Mouse (Mus musculus): ENCODE measurements around the gene Fgfr2.
A peak's percentile ranks its signal among the peaks of the same experiment; 100 is the strongest.

Fgfr2 gene

DNA sequence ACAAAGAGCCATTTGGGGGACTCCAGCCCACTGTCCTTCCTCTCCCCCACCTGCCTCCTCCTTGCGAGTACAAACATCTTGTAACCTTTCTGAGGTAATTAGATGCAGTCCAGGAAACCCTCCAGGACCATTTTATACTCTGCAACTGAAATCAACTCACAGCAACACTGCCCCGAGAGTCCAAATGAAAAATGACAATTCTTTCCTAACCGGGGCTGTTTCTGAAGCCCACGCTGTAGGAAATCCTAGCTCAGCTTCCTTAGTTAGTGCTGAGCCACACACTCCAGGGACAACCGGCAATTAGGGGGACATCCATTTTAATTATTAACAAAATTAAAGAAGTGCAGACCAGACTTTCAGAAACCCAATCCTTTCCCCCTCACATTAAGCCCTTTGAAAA is 2863.1 kb downstream of the Fgfr2 start:
- no peak for DNase-seq

DNA sequence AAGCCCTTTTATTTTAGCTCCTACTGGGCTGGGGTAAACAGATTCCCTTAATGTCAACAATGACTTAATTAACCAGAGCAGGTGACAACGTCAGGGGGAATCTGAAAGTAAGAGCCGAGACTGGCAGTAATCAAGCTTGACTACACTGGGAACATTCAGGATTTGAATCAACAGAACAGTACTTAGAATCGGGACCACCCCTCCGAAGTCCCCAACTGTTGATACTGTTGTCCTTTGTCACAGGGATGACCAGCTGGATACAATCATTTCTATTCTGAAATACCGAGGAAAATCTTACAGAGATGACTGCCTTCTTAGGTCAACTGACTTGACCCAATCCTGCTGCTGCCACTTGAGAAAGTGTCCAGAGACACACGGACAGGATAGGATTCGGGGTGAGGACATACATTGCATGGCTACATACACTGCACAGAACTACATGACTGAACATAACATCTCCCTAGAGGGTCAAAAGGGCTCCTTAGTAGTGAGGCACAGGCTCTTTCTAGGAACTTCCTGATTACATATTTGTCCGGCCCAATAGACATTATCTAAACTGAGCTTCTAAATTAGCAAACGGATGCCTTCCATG is 2864.3 kb downstream of the Fgfr2 start:
- no peak for DNase-seq

DNA sequence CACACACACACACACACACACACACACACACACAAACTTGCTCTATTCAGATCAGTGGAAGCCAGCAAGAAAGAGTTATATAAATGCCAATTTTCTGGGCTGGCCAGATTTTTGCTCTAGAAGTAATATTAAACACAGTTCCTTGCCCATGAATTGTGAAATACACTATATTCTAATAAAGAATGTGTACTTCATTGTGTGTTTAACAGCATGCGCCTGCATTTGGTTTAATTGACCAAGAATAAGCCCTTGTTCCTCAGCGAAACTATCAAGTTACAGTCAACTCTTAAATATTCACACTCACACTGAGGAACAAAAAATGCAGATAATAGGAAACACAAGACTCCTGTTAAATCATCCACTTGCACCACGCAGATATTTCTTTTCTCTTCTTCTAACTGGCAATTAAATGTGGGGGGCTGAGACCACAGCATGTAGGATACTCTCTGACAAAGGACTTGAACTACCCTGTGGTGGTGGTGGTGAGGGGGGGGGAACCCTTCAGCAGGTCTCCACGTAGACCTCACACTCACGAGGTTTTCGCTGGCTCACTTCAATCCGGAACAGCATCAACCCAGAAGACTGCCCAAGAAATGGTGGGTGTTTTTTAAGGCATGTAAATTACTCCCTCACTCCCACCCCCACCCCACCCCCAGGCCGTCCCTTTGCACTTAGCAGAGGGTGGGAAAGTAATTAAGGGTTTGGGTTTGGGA is 2865.0 kb downstream of the Fgfr2 start:
- no peak for DNase-seq

DNA sequence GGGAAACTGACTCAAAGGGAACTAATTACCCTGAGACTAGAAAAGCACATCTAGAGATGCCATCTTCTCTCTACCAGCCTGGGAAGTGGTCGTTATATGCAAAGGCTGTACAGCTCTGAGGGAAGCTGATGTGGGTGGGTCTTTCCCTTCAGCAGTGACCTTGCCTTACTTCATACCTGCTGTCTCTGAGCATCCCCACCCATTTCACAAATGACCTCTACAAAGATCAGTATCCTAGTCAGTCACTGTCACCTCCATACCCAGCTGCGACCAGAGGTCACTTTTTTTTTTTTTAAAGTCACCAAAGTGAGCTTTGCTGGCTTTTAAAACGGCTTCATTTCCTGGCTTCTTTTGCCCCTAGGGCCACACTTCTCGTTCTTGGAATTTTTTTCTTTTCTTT is 2869.9 kb downstream of the Fgfr2 start:
- DNase-seq = no peak

DNA sequence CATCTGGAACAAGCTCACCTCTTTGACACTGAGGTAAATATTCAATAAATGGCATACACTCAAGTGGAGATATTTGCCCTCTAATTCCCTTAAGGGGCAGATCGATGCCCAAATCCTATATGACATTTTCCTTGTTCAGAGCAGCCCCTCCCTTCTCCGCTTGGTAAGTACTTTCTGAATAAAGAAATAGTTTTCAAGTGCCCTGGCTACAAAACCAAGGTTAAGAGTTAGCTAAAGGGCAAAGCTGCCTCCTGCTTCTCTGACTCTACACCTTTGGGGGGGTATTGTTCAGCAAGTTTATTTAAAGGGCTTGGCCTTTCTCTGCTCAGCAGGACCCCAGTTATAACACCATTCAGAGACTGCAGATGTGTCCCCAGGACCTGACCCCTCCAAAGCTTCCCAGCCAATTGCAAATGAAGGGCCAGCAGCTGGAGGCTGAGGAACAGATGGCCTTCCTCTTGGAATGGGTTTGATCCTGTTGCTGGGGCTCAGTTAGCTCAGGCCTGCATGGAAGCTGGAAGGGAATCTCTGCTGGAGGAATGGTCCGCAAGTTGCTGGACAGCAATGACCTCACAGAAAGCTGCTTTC is 2871.1 kb downstream of the Fgfr2 start:
- DNase-seq = no peak

DNA sequence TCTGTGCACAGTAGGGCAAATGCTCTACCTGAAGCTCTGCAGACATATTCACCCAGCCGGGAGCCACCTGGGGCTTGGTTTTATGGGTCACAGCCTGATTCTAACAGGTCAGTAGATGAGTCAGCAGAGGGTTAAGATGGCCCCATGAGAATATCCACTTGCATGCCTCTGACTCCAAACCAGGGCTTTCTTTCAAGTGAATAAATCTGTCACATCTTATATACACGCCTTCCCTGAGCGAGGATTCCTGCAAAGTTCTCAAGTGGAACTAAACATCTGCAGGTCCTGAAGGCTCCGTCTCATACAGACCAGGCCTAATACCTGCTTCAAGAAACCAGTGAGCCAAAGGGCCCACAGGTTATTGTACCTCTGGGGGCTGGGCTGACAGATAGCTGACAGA is 2872.2 kb downstream of the Fgfr2 start:
- DNase-seq = no peak

DNA sequence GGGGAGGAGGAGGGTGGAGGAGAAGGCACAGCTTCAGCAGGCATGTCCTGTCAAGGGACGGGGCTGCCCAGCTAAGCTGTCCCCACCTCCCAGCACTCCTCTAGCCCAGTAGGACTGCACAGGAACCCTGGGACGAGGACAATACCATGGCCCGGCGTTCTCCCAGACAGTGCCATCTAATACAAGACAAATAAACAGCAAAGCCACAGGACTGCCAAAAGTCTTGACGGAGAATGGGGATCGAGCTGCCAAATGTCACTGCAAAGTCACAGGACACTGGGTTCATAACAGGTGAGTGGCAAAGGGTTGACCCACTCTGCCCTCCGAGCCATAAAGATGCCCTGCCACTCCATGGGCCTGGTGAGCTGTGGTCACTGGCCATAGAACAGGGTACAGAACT is 2874.7 kb downstream of the Fgfr2 start:
- DNase-seq = no peak

DNA sequence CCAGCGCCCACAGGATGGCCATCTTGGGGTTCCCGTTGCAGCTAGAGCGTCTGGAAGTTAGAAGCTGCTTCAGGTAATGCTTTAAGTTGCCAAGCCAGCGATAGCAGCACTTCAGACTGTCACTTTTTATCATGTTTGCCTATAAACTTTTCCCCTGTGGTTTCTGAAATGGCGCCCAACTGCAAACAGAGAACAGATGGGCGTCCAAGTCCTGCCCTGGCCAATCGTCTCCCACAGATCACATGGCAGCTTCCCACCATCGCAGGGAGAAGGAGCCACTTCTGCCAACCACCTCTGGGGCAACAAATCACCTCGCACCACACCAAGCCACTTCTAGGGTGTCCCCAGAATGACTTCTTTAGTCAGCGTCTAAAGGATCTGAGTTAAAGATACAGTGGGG is 2875.3 kb downstream of the Fgfr2 start:
- no peak for DNase-seq

DNA sequence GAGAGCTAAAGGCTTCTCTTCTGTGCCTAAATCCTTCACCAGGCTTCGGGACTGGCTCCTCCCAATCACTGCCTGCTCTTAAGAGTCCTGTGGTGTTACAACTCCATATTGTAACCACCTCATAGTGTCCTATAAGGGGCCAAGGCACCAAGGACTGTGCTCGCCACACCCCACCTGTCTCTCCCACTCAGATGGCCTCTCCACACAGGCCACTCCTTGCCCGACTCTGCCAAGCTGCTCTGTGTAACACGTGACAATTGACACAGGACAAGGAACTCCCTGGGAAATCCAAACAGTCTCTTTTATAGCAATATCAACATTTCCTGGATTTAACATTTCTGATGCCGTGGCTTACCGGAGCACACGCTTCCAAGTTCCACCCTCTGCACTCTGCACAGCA is 2876.7 kb downstream of the Fgfr2 start:
- no peak for DNase-seq

DNA sequence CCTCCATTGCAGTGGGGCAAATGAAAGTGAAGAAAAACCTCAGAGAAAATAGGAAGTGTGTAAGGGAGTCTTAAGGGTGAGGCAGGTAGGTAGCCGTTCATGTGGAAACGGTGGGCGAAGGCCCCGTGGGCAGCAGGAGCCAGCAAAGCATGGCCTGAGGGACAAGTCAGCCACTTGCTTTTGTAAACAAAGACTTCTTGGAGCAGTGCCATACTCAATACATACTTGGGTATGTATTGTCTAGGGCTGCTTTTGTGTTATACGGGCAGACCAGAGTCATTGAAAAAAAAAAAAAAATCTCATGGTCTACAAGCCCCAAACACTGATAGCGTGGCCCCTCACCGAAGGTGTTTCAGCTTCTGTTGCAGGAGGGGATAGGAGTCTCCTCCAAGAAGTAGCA is 2878.6 kb downstream of the Fgfr2 start:
- DNase-seq = no peak

DNA sequence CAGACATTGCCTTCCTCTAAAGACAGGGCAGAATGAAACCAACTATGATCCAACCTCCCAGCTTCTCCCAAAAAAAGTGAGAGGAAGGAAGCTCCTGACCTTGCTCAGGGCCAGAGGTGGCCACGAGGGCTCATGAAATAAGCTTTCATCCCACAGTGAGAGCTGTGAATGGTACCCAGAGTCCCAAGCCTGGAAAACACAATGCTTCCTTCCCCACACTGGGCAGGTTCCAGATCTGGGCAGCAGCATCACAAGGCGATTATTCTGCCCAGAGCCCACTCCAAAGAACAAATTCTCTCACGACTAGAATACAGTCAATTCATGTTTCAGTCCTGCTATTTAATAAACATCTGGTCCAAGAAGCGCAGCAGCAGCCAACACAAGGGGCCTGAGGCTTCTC is 2879.3 kb downstream of the Fgfr2 start:
- no peak for DNase-seq

DNA sequence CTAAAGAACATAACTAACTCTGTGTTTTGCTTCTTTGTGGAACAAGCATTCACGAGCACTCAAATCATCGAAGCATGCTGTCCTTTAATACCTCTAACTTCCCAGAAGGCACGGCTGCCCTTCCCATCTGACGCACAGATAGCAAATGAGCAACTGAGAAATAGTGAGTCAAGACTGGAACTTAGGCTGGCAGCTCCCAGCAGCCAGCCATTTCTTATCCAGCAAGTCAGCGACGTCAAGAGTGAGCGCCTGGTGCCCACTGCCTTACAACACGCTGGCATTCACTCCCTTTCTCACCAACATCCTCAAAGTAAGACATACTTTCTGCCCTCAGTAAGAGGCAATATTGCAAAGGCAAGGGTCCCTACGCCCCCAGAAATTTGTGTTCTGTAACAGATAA is 2883.0 kb downstream of the Fgfr2 start:
- DNase-seq = no peak

DNA sequence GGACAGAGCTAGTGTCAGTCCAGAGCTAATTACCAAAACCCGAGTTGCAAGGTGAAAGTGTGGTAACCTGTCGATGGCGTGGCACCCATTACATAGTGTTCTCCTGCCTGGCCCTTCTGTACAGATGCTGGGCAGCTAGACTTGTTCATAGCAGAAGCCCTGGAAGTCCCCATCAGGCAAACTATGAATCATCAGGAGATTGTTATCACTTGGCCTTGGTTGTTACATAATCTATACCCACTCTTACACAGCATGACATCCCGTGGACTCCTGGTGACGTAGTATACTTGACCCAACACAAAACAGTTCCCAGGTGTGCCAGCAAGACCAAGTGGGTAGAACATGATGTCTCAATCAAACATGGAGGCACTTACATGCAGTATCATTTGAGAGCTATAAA is 2885.9 kb downstream of the Fgfr2 start:
- DNase-seq = no peak

DNA sequence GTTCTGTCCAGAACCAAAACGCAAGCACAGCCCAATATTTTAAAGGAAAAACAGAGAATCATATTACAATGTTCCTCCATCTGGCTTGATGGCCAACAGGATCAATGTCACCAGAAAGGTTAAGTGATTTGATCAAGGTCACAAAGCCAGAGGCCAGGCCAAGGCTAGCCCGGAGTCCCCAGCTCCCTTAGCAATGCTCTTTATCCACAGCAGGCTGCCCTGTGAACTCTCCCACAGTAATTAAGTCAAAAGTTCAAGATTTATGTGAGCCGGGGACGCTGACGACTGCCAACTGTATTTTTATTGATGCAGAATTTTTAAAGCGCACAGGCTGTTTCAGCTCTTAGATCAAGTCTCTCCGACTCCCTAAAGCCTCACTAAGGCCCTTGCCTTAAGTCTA is 2889.4 kb downstream of the Fgfr2 start:
- DNase-seq = peak; percentile 28

DNA sequence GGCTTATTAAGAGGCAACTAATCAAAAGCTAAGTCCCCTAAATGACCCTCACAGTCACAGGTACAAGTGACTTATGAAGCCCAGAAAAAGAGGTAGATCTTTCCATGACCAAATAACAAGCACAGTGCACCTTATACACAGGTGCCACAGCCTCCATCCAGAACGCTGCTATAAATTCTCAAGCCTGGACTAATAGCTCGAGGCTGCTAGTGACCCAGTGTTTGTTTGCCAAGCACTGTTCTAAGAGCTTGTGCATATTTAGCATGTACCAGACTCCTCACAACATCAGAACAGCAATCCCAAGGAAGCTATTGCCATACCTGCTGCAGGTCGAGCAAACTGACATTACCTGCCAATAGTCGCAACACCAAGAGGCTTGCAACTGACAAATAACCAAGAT is 2893.1 kb downstream of the Fgfr2 start:
- peak; percentile 15 for DNase-seq

DNA sequence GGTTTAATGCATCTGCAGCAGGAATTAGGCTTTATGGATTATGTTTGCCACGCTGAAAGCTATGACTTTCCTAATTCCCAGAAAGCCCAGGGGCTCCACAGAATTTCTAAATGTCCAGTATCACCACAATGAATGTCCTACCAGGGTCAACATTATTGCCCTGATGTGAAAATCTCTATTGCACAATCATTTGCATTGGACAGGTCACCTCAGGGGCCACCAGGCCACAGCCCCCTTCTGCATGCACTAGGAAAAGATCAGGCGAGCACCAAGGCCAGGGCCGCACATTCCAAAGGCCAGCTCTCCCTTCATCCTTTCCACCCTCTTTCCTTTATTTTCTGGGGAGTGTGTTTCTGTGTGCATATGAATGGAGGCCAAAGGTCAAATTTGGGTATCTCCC is 2897.9 kb downstream of the Fgfr2 start:
- no peak for DNase-seq

DNA sequence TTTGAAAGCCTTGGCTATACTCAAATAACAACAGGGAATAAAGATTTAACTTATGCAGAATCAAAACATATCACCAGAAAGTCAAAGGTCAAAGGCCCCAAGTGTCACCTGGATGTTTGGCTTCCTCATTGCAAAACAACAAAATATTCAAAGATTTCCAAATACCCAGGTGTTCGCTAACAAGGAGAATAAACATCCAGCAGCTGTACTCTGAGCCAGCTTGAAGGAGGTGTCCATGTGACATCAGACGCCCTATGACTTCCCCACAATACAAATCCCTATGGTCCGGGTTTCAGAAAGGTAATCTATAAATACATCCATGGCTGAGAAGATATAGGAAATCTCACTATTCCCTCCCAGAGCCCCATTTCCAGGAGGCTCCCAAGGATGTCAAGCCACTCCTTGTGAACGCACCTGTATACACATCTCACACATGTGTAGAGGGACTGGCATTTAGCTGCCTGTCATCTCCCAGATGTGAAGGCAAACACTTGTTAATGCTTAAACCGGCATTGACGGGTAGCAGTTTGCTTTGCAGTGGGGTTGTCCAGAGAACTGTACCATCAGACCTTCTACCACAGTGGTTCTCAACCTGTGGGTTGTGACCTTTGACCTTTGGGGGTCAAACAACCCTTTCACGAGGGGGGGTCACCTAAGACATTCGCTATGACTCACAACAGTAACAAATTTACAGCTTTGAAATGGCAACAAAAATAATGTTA is 2900.4 kb downstream of the Fgfr2 start:
- DNase-seq = no peak

DNA sequence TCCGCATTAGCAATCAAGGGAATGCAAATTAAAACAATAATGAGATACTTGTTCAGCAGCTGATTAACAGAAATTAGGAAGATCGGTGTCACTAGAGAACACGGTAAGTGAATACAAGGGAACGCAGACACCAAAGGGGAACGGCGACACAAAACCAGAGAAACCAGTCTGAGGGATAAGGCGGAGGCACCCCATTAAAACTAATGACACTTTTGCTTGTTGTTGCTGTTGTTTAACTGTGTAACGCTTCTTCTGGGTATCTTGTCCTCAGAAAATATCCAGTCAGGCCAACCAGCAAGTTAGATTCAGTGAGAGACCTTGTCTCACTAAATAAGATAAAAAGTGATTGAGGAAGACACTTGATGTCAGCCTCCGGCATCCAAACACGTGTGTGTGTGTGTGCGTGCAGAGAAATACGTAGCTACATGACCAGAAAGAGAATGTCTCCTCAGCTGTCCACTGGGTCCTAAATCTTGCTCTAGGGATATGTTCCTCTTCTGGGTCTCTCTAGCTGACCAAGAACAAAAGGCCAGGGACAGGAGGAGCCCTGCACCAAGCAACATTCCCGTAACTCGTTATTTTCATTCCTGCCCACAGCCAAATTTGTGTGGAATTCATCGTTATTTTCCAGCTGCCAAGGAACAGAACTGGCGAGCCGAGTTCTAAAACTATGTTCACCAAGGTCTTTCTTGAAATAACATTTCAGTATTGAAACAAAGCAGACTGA is 2901.3 kb downstream of the Fgfr2 start:
- no peak for DNase-seq

DNA sequence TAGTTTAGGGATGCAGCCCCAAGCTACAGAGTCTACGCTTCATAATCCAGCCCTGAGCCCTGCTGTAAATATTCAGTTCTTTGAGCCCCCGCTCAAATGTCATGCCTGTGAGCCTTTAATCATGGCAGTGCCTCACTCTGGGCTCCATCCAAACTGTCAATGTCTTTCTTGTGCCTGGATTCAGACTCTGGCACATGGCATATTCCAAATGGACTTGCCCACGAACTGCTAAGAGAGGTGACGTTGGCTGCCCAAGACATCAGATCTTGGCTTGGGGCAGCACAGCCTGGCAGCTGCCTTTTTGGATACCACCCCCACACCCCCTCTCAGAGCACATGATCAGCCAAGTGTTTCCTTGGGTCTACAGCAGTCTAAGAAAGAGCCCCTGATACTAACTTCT is 2902.5 kb downstream of the Fgfr2 start:
- no peak for DNase-seq

DNA sequence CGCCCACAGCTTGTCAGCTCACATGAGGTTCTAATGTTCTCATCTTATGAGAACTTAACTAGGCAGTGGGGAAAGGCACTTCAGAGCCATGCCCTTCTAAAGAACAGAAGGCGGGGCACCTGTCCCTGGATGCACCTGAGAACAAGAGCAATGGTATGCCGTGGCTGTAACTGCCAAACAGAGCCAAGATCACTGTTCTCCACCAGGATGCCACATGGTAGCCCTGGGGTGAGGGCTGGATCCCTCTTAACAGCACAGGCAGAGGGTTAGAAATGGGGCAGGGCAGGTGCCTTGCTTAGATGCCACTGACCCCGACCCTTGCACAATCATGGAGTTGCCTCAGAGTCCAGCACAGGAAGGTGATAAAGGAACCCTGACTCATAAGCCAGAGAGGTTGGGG is 2903.3 kb downstream of the Fgfr2 start:
- DNase-seq = no peak

DNA sequence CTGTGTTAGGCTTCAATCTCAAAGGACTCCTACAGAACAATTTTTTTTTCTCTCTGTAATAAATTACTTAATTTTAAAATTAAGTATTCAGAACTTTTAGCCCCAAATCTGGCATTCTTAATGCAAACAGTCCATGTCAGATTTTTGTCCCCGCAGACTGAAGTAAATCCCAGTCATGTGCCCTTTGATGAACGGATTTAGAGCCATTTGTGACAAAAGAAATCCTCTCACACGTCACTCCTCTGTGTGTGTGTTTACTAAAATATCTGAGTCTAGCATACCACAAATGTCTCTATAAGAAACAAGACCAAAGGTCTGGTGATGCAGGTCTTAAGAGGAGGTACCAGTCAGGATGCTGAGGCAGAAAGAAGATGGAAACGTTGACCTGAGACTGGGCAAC is 2906.9 kb downstream of the Fgfr2 start:
- DNase-seq = no peak

DNA sequence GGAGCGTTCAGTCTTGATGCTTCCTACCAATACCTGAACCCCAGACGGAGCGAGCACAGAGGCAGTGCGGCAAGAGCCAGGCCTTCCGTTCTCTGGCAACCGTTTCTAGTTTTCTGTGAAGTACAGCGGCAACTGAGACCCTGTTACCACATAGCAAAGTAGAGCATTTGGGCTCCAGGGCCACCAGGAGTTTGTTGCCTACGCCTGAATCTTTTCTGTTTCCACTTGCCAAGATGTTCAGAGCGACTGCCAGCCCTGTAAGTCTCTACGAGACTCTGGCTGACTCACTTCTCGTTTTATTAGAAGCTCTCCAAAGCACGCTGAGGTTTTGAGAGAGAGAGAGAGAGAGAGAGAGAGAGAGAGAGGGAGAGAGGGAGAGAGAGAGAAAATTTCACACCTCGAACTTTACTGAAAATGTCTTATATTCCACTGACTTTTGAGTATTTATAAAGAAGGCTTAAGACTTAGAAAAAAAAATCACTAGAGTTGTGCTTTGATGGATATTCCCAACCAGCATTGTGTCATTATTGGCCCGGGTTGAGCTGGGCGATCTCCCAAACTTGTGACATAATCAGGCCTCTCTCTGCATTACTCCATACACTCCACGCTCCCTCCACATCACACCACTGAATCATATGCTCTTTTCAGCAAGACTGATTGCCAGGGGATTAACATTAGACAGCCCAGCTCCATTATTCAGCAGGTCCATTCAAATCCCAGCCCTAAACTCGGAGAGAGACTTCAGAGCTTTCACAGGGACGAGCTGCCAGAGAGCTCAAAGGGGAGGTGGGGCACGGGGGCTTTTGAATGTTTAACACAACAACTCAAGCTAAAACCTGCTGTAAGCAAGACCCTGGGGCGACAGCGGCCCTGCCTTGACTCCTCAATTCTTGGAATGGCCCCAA is 2907.6 kb downstream of the Fgfr2 start:
- DNase-seq = no peak

Measured in kidney, adult 18-20 months (tissue).